Mouse (Mus musculus) bone marrow macrophage, adult 2 months (primary cell): ENCODE results near the gene Barhl1. TPM values are rescaled to one million over a fixed set of nuclear protein-coding genes. Genes with fewer than 3 reads are reported as not detected.

ENCODE experiments used
- H3K27ac ChIP-seq: 2 replicates; pipeline ENCODE4 v1.5.1; 2012; ENCODE audit warnings: low read depth, low read length; ENCODE audit not compliant: insufficient read depth
- H3K4me1 ChIP-seq: 2 replicates; pipeline ENCODE4 v1.6.1; 2012; ENCODE audit warnings: low read length; ENCODE audit not compliant: control insufficient read depth, insufficient read depth
- H3K4me3 ChIP-seq: 2 replicates; pipeline ENCODE4 v1.5.1; 2012; ENCODE audit warnings: mild to moderate bottlenecking, low read length, moderate library complexity; ENCODE audit not compliant: insufficient read depth
- CTCF ChIP-seq: IDR thresholded peaks from 2 replicates; pipeline ENCODE4 v1.5.1; 2012; ENCODE audit warnings: low read depth, mild to moderate bottlenecking, low read length, moderate library complexity
- POLR2A ChIP-seq: IDR thresholded peaks from 2 replicates; pipeline ENCODE4 v1.6.1; 2012; ENCODE audit warnings: mild to moderate bottlenecking, low read depth, low read length, borderline replicate concordance
- polyA plus RNA-seq: library from polyadenylated mRNA; stranded (reverse); fragments of >200 nt; gene quantifications from 2 replicates; pipeline ENCODE4 v1.2.4, GENCODE M21; 2012; ENCODE audit not compliant: missing spikeins, insufficient read depth, insufficient read length

Gene Barhl1
- polyA plus RNA-seq, 1 experiment: not detected

DNA sequence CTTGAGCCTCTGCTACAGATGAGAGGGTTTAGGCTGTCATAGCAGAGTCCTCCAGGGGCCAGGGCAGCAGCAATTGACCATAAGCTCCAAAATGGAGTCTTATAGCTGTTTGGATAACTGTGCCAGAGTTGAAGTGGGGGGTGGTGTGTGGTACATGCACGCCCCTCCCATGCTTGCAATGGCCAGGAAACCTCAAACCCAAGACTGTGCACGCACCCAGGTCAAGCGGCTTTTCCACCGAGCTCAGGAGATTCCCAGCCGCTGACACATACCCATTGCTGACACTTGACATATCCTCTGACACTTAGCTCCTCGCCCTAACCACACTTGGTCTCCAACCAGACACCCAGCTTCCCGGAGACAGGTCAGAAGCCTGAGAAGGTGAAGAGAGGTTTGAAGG lies 22.5 kb upstream of the Barhl1 start:
- no peak overlapping the region for H3K4me3 ChIP-seq
- H3K4me1 ChIP-seq: no peaks in the 10 kb centered on the region
- no peak overlapping the region for H3K27ac ChIP-seq
- TF ChIP-seq POLR2A (no peak), CTCF (no peak)

DNA sequence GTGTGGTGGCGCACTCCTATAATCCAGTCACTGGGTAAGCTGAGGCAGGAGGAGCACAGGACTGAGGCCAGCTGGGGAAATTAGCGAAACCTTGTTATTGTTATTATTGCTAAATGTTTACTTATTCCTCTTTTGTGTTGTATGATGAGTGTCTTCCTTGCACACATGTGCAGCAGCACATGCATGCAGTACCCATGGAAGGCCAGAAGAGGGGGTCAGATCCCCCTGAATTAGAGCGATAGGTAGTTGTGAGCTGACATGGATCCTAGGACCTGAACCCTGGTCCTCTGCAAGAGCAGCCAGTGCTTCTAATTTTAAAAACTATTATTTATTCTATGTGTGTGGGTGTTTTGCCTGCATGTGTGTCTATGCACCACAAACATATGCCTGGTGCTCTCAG lies 14.1 kb upstream of the Barhl1 start:
- Histone ChIP-seq H3K4me1 (no peaks in the 10 kb centered on the region), H3K27ac (no peak overlapping the region), H3K4me3 (no peak overlapping the region)
- TF ChIP-seq POLR2A (no peak), CTCF (no peak)

DNA sequence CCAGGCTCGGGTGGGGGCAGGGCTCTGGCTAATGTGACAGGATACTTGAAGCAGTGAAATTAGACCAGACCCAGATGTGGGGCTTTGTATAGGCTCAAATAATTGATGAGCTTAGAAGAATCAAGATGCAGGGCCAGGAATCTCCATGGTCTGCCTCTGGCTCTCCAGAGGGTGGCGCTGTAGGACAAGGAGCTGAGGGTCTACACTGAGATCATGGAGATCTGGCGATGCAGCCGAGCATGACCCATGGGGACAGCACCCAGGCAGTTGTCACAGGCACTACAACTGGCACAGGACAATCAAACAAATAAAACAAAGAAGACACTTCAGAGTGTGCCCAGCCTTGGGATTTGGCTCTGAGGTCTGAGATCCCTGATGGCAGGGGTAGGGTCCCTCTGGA lies 7.4 kb upstream of the Barhl1 start:
- Histone ChIP-seq H3K27ac (no peak overlapping the region), H3K4me3 (no peak overlapping the region)
- TF ChIP-seq CTCF (peak; percentile 68), POLR2A (no peak)

DNA sequence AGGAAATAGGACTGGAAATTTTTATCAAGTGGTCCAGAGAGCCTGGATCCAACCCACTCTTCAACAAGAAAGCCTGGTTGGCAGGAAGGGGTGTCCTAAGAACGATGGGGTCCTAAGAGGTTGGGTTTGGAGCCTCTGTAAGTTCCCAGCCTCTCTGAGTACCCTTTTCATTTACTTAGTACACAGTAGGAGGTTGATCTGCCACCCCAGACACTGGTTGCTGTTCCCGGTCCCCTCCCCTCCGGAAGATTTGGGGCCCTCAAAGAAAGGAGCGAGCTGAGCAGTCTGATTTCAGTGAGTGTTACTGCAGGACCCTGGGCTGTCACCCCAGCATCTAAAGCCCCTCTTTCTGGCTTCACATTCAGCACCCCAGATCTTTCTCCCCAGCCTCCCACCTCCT lies 2.5 kb upstream of the Barhl1 start:
- no peak overlapping the region for H3K4me3 ChIP-seq
- TF ChIP-seq POLR2A (no peak), CTCF (no peak)
- H3K27ac ChIP-seq: no peak overlapping the region
- no peaks in the 10 kb centered on the region for H3K4me1 ChIP-seq

More for the DNA sequence above, 7.4 kb upstream of the Barhl1 start:
- H3K4me1 ChIP-seq: no peaks in the 10 kb centered on the region

DNA sequence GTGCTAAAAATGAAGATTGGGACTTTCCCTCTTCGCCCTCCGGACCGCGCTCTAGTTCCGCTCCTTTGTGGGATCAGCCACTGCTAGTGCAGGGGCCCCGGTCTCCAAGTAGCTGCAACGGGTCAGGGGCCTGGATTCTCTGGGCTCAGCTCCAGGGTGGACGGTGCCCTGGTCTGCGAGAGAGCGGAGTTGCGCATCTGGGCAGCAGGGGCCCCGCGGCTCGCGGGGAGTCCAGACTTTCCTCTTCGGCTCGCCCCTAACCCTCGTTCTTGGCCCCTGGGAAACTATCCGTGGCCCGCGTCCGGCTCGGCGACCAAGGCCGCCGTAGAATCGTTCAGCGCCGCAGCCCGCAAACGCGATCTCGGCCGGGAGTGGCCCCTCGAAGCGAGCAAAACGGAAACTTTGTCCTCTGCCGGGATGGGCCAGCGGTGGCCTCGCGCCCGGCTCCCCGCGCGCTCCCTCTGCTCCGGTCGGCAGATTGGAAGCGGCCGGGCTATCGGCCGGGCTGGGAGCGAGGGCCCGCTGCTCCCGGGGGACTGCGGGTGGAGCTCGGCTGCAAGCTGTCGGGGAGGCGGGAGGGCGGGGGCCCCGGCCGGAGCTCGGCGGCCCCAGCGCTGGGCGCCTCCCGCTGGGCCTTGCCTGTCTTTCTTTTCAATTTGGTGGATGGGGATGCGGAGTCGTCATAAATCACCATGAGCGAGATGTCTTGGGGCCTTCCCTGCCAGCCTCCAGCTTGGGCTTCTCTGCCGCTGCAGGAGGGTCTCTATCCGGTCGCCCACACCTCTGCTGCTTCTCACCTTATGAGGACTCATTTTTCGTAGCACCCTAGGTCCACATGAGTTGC lies 1.3 kb upstream of the Barhl1 start:
- TF ChIP-seq POLR2A (no peak), CTCF (no peak)
- Histone ChIP-seq H3K4me1 (no peaks in the 10 kb centered on the region), H3K4me3 (peak overlapping the region; percentile 22; the same call in 1 of the 2 replicates), H3K27ac (no peak overlapping the region)

DNA sequence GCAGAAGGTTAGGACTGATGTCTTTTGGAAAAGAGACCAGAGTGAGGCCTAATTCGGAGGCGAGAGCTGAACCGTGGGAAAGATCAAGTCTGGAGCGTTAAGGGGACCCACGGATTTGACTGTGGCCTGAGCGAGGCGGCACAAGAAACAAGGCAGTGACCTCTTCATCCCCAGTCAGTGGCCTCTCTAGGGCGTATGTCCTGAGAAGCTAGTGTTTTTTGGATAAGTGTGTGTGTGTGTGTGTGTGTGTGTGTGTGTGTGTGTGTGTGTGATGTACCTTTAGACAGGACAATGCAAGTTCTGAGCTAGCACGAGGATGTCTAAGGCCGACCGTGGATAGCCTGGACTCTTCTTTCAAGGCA lies 669 bp upstream of the Barhl1 start:
- Histone ChIP-seq H3K4me3 (no peak overlapping the region), H3K4me1 (no peaks in the 10 kb centered on the region), H3K27ac (no peak overlapping the region)
- TF ChIP-seq POLR2A (no peak), CTCF (no peak)

DNA sequence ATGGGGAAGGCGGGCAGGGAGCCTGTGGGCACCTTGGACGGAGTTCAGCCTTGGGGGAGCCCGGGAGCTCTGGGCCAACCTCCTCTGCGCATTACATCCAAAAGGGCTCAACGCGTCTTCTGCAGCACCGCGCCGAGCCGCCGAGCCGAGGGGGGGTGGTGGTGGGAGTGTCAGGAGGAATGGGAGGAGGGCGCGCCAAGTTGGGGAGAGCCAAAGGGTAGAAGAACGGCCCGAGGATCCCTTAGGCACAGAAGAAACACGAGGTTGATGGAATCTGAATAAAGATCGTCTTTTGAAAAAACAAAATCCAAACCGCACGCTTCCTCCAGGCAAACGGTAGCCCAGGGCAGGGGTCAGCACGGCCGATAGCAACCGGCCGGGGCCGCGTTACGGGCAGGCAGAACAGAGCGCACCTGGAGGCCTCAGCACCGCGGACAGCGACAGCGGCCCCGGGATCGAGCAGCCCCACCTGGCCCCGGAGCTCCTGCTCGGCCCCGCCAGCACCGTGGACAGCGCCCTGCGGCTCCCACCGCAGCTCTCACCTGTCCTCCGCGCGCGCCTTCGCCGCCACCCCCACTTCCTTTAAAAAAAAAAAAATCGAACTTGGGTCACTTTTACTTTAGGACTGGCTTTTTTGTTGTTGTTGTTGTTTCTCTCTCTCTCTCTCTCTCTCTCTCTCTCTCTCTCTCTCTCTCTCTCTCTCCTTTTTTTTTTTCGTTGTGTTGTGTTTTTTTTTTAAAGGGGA lies 528 bp downstream of the Barhl1 start:
- Histone ChIP-seq H3K4me3 (no peak overlapping the region), H3K4me1 (no peaks in the 10 kb centered on the region), H3K27ac (no peak overlapping the region)
- no peak for TF ChIP-seq CTCF
- no peak for TF ChIP-seq POLR2A

DNA sequence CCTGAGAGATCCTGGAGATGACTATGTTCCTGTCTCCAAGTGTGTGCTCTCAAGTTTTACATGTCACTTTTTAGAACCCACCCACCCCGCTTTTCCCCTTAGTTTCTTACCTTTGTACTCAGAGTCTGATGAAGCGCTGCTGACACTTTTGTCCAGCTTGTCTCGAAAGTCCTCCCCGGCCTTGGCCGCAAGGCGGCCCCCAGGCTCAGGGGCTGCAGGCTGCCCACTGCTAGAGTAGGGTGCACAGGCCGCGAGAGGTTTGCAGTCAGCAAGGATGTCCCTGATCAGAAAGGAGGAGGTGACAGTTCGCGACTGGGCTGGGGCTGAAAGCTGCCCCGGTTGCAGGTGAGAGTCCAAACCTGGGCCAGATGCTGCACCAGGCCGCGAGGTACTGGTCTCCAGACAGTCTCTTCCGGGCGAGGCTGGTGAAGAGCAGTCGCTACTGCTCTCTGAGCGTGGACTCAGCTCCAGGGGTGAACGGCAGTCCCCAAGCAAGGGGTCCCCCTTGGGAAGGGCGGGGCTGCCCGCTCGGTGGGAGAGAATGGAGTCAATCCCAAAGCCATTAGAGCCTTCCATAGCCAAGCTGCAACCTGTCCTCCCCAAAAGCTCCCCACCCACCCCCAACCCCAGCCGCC lies 1.2 kb downstream of the Barhl1 start:
- H3K4me1 ChIP-seq: no peaks in the 10 kb centered on the region
- H3K27ac ChIP-seq: no peak overlapping the region
- no peak for TF ChIP-seq POLR2A
- no peak for TF ChIP-seq CTCF
- H3K4me3 ChIP-seq: no peak overlapping the region

DNA sequence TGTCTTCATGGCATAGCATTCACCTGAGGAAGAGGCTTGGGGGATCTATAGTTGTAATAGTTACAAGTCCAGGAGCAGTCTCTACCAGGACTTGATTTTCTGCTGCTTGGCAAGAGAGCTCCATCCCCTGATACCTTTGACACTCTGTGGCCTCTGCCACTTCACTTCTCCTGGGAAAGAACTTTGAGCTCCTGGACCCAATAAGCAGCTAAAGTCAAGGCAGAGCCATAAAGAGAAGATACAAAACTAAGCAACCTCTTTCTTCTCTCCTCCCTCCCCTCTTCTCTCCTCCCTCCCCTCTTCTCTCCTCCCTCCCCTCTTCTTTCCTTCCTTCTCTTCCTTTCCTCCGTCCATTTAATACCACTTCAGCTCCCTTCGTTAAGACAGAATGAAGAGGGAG lies 2.3 kb downstream of the Barhl1 start:
- no peak overlapping the region for H3K27ac ChIP-seq
- no peak for TF ChIP-seq CTCF
- H3K4me1 ChIP-seq: no peaks in the 10 kb centered on the region
- H3K4me3 ChIP-seq: no peak overlapping the region

DNA sequence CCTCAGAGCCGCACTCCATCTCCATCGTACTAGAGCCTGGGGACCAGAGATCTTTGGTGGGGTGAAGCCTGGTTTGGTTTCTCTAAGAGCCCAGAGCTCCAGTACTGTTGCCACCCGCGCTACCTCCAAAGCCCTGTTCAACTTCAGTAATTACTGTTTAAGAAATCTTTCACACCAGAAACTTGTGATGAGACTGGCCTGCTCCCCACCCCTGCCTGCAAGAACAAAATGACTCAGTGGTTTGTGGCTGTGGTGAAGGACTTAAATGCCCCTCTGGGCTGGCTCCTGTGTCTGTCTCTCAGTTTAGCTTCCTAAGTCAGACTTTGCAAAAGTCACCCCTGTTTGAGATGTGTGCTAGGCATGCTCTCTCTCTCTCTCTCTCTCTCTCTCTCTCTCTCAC lies 3.5 kb downstream of the Barhl1 start:
- Histone ChIP-seq H3K4me3 (no peak overlapping the region), H3K4me1 (no peaks in the 10 kb centered on the region), H3K27ac (no peak overlapping the region)
- TF ChIP-seq CTCF: no peak
- no peak for TF ChIP-seq POLR2A
